Mouse (Mus musculus) erythroid progenitor cell, adult 5-6 weeks (primary cell): ENCODE results near the gene Amer3. TPM values are rescaled to one million over a fixed set of nuclear protein-coding genes. Genes with fewer than 3 reads are reported as not detected.
"Not testable (repeated sequence)": the region's sequence is repeated elsewhere in the genome, so short reads cannot be mapped to it uniquely, and the experiment has no call there.

ENCODE experiments used
- ATAC-seq: replicated peaks from 2 replicates; pipeline ENCODE4 v1.8.0; 2016; ENCODE audit warnings: moderate number of reproducible peaks, mild to moderate bottlenecking, moderate TSS enrichment, inconsistent platforms; ENCODE audit not compliant: poor library complexity, low FRiP score, severe bottlenecking
- total RNA-seq, 2 experiments: library from RNA; stranded (forward) in 1 of 2; stranded (reverse) in 1 of 2; fragments of 150-400 nt in 1 of 2; fragments of 186-747, 209-891 nt in 1 of 2; gene quantifications; 2 replicates each; pipeline versions ENCODE4 v1.2.3 to v1.2.4; 2015 to 2017; ENCODE audit warnings: low replicate concordance in 2 of 2

Gene Amer3
- total RNA-seq, 2 experiments from 2014 or later: not detected

GRCm38 (mm10) chr1:34587298-34588096 is 8.0 kb downstream of the Amer3 start:
- ATAC-seq: no peak

- no peak for ATAC-seq
These were observed 20.5 kb downstream of the Amer3 start for GRCm38 (mm10) chr1:34600000-34600399.

- no peak for ATAC-seq
These were observed 22.0 kb downstream of the Amer3 start for GRCm38 (mm10) chr1:34601323-34602047.

- ATAC-seq: 0 out of 2 replicates have a peak, but pooled peaks have one; percentile 57
These were observed 22.9 kb downstream of the Amer3 start for GRCm38 (mm10) chr1:34602363-34602762.

- no peak for ATAC-seq
These were observed 34.3 kb downstream of the Amer3 start for GRCm38 (mm10) chr1:34613801-34614200.

GRCm38 (mm10) chr1:34620116-34620515 is 40.7 kb downstream of the Amer3 start:
- not testable (repeated sequence) for ATAC-seq

- not testable (repeated sequence) for ATAC-seq
These were observed 41.3 kb downstream of the Amer3 start for GRCm38 (mm10) chr1:34620761-34621160.

GRCm38 (mm10) chr1:34635711-34636110 is 56.3 kb downstream of the Amer3 start:
- ATAC-seq: no peak

Other genes with a start within 250 kb of the Amer3 start
- 3.2 and 5.0 TPM in 2 replicates for gene Ccdc115, start 140.0 kb upstream of the Amer3 start, total RNA-seq (2015; ENCODE audit: low replicate concordance)
- gene Ccdc115, start 140.0 kb upstream of the Amer3 start, total RNA-seq (2017; ENCODE audit: low replicate concordance): 4.6 and 8.3 TPM in 2 replicates
- gene Imp4, start 139.8 kb upstream of the Amer3 start, total RNA-seq (2015; ENCODE audit: low replicate concordance): 5.4 and 8.3 TPM in 2 replicates
- gene Imp4, start 139.8 kb upstream of the Amer3 start, total RNA-seq (2017; ENCODE audit: low replicate concordance): 2.6 and 8.3 TPM in 2 replicates
- 9.2 and 11.9 TPM in 2 replicates for gene Ptpn18, start 119.9 kb upstream of the Amer3 start, total RNA-seq (2015; ENCODE audit: low replicate concordance)
- 39.5 and 42.1 TPM in 2 replicates for gene Ptpn18, start 119.9 kb upstream of the Amer3 start, total RNA-seq (2017; ENCODE audit: low replicate concordance)
- not detected in 2 replicates for gene Prss39, start 81.2 kb upstream of the Amer3 start, total RNA-seq (2015; ENCODE audit: low replicate concordance)
- not detected in 2 replicates for gene Prss39, start 81.2 kb upstream of the Amer3 start, total RNA-seq (2017; ENCODE audit: low replicate concordance)
- not detected in 2 replicates for gene Cfc1, start 44.0 kb upstream of the Amer3 start, total RNA-seq (2015; ENCODE audit: low replicate concordance)
- not detected in 2 replicates for gene Cfc1, start 44.0 kb upstream of the Amer3 start, total RNA-seq (2017; ENCODE audit: low replicate concordance)
- not detected in 2 replicates for gene Prss40, start 18.7 kb upstream of the Amer3 start, total RNA-seq (2015; ENCODE audit: low replicate concordance)
- not detected in 2 replicates for gene Prss40, start 18.7 kb upstream of the Amer3 start, total RNA-seq (2017; ENCODE audit: low replicate concordance)